Mouse (Mus musculus): ENCODE data around the gene Lypd6b. TPM values are rescaled to one million over a fixed set of nuclear protein-coding genes. Genes with fewer than 3 reads are reported as not detected.

Lypd6b gene
- polyA plus RNA-seq, 1 experiment = 10.7 TPM

- H3K27ac ChIP-seq (ENCODE audit: insufficient read depth, low read length) = no peak overlapping the region
- H3K4me3 ChIP-seq (replicated peaks; ENCODE audit: insufficient read depth, low read depth, low read length) = no peak overlapping the region
- 91% methylated on average over 3 of the region's 3 CpGs for WGBS
- no peaks in the 10 kb centered on the region for H3K4me1 ChIP-seq (ENCODE audit: control insufficient read depth, insufficient read depth, low read length)
- DNase-seq = no peak
- no peaks in the 10 kb centered on the region; the same call in 1 of the 2 replicates for H3K27me3 ChIP-seq (ENCODE audit: control insufficient read depth, insufficient read depth, low read length)
- TF ChIP-seq CTCF (IDR thresholded peaks at IDR 0.05; ENCODE audit: borderline replicate concordance, insufficient read depth, low read depth, low read length) (no peak), POLR2A (IDR thresholded peaks at IDR 0.05; ENCODE audit: borderline replicate concordance, insufficient read depth, low read length) (no peak)
Observed at GRCm38 (mm10) chr2:49846880-49847279, 59.4 kb downstream of the Lypd6b start.

- 94% methylated on average over 2 of the region's 2 CpGs for WGBS
- Histone ChIP-seq H3K27me3 (ENCODE audit: control insufficient read depth, insufficient read depth, low read length) (no peaks in the 10 kb centered on the region), H3K4me1 (ENCODE audit: control insufficient read depth, insufficient read depth, low read length) (no peaks in the 10 kb centered on the region), H3K27ac (ENCODE audit: insufficient read depth, low read length) (no peak overlapping the region), H3K4me3 (replicated peaks; ENCODE audit: insufficient read depth, low read depth, low read length) (no peak overlapping the region)
- TF ChIP-seq CTCF (IDR thresholded peaks at IDR 0.05; ENCODE audit: borderline replicate concordance, insufficient read depth, low read depth, low read length) (no peak), POLR2A (IDR thresholded peaks at IDR 0.05; ENCODE audit: borderline replicate concordance, insufficient read depth, low read length) (no peak)
- no peak for DNase-seq
Observed at GRCm38 (mm10) chr2:49847831-49848230, 60.3 kb downstream of the Lypd6b start.

- Histone ChIP-seq H3K4me3 (replicated peaks; ENCODE audit: insufficient read depth, low read depth, low read length) (no peak overlapping the region), H3K27ac (ENCODE audit: insufficient read depth, low read length) (no peak overlapping the region), H3K4me1 (ENCODE audit: control insufficient read depth, insufficient read depth, low read length) (no peaks in the 10 kb centered on the region), H3K27me3 (ENCODE audit: control insufficient read depth, insufficient read depth, low read length) (no peaks in the 10 kb centered on the region)
- TF ChIP-seq POLR2A (IDR thresholded peaks at IDR 0.05; ENCODE audit: borderline replicate concordance, insufficient read depth, low read length) (no peak), CTCF (IDR thresholded peaks at IDR 0.05; ENCODE audit: borderline replicate concordance, insufficient read depth, low read depth, low read length) (no peak)
- WGBS = 86% methylated on average over 1 of the region's 1 CpGs
- DNase-seq = no peak
Observed at GRCm38 (mm10) chr2:49849771-49850170, 62.3 kb downstream of the Lypd6b start.

GRCm38 (mm10) chr2:49851977-49852376 lies 64.5 kb downstream of the Lypd6b start:
- Histone ChIP-seq H3K27ac (ENCODE audit: insufficient read depth, low read length) (no peak overlapping the region), H3K4me3 (replicated peaks; ENCODE audit: insufficient read depth, low read depth, low read length) (no peak overlapping the region), H3K27me3 (ENCODE audit: control insufficient read depth, insufficient read depth, low read length) (no peaks in the 10 kb centered on the region), H3K4me1 (ENCODE audit: control insufficient read depth, insufficient read depth, low read length) (no peaks in the 10 kb centered on the region)
- no peak for DNase-seq
- no peak for TF ChIP-seq CTCF (IDR thresholded peaks at IDR 0.05; ENCODE audit: borderline replicate concordance, insufficient read depth, low read depth, low read length)
- TF ChIP-seq POLR2A (IDR thresholded peaks at IDR 0.05; ENCODE audit: borderline replicate concordance, insufficient read depth, low read length) = no peak

GRCm38 (mm10) chr2:49856161-49856564 lies 68.7 kb downstream of the Lypd6b start:
- H3K4me1 ChIP-seq (ENCODE audit: control insufficient read depth, insufficient read depth, low read length) = no peaks in the 10 kb centered on the region
- no peak overlapping the region for H3K27ac ChIP-seq (ENCODE audit: insufficient read depth, low read length)
- TF ChIP-seq CTCF (IDR thresholded peaks at IDR 0.05; ENCODE audit: borderline replicate concordance, insufficient read depth, low read depth, low read length) (no peak), POLR2A (IDR thresholded peaks at IDR 0.05; ENCODE audit: borderline replicate concordance, insufficient read depth, low read length) (no peak)
- no peak for DNase-seq
- no peaks in the 10 kb centered on the region for H3K27me3 ChIP-seq (ENCODE audit: control insufficient read depth, insufficient read depth, low read length)
- WGBS = 33% methylated on average over 10 of the region's 10 CpGs
- H3K4me3 ChIP-seq (replicated peaks; ENCODE audit: insufficient read depth, low read depth, low read length) = no peak overlapping the region

- Histone ChIP-seq H3K27ac (ENCODE audit: insufficient read depth, low read length) (no peak overlapping the region), H3K4me1 (ENCODE audit: control insufficient read depth, insufficient read depth, low read length) (no peaks in the 10 kb centered on the region), H3K4me3 (replicated peaks; ENCODE audit: insufficient read depth, low read depth, low read length) (no peak overlapping the region), H3K27me3 (ENCODE audit: control insufficient read depth, insufficient read depth, low read length) (no peaks in the 10 kb centered on the region)
- DNase-seq = no peak
- TF ChIP-seq POLR2A (IDR thresholded peaks at IDR 0.05; ENCODE audit: borderline replicate concordance, insufficient read depth, low read length) (no peak), CTCF (IDR thresholded peaks at IDR 0.05; ENCODE audit: borderline replicate concordance, insufficient read depth, low read depth, low read length) (no peak)
- 54% methylated on average over 5 of the region's 5 CpGs for WGBS
Observed at GRCm38 (mm10) chr2:49856584-49856983, 69.1 kb downstream of the Lypd6b start.

GRCm38 (mm10) chr2:49860219-49860962 lies 72.9 kb downstream of the Lypd6b start:
- WGBS = 77% methylated on average over 11 of the region's 11 CpGs
- H3K4me3 ChIP-seq (replicated peaks; ENCODE audit: insufficient read depth, low read depth, low read length) = no peak overlapping the region
- DNase-seq = no peak

GRCm38 (mm10) chr2:49860969-49861592 lies 73.6 kb downstream of the Lypd6b start:
- H3K27me3 ChIP-seq (ENCODE audit: control insufficient read depth, insufficient read depth, low read length) = no peaks in the 10 kb centered on the region
- no peak for DNase-seq
- no peaks in the 10 kb centered on the region for H3K4me1 ChIP-seq (ENCODE audit: control insufficient read depth, insufficient read depth, low read length)
- H3K27ac ChIP-seq (ENCODE audit: insufficient read depth, low read length) = no peak overlapping the region
- no peak for TF ChIP-seq POLR2A (IDR thresholded peaks at IDR 0.05; ENCODE audit: borderline replicate concordance, insufficient read depth, low read length)
- 47% methylated on average over 10 of the region's 12 CpGs for WGBS
- H3K4me3 ChIP-seq (replicated peaks; ENCODE audit: insufficient read depth, low read depth, low read length) = no peak overlapping the region

More at GRCm38 (mm10) chr2:49860219-49860962, 72.9 kb downstream of the Lypd6b start:
- Histone ChIP-seq H3K4me1 (ENCODE audit: control insufficient read depth, insufficient read depth, low read length) (no peaks in the 10 kb centered on the region), H3K27ac (ENCODE audit: insufficient read depth, low read length) (no peak overlapping the region), H3K27me3 (ENCODE audit: control insufficient read depth, insufficient read depth, low read length) (no peaks in the 10 kb centered on the region)
- TF ChIP-seq CTCF (IDR thresholded peaks at IDR 0.05; ENCODE audit: borderline replicate concordance, insufficient read depth, low read depth, low read length) (no peak), POLR2A (IDR thresholded peaks at IDR 0.05; ENCODE audit: borderline replicate concordance, insufficient read depth, low read length) (no peak)

Measured in cerebellum, adult 2 months (tissue).